Mouse (Mus musculus): ENCODE data around the gene Zfp318. TPM values are rescaled to one million over a fixed set of nuclear protein-coding genes. Genes with fewer than 3 reads are reported as not detected.

Gene Zfp318
- polyA plus RNA-seq, 1 experiment: 20.7 TPM

GRCm38 (mm10) chr17:46467830-46468229 lies 84.3 kb downstream of the Zfp318 start:
- Histone ChIP-seq H3K27me3 (ENCODE audit: control insufficient read depth, insufficient read depth, low read length) (no peaks in the 10 kb centered on the region), H3K27ac (ENCODE audit: control insufficient read depth, insufficient read depth, low read length) (no peak overlapping the region), H3K4me1 (replicated peaks; ENCODE audit: control insufficient read depth, insufficient read depth, low read length) (no peaks in the 10 kb centered on the region), H3K4me3 (ENCODE audit: control insufficient read depth, insufficient read depth, low read length) (no peak overlapping the region), H3K36me3 (ENCODE audit: control insufficient read depth, insufficient read depth, low read length) (no peaks in the 10 kb centered on the region)
- TF ChIP-seq POLR2A (IDR thresholded peaks at IDR 0.05; ENCODE audit: control insufficient read depth, extremely low read depth, insufficient read depth, low read length, poor library complexity): no peak
- no peak for TF ChIP-seq CTCF (IDR thresholded peaks at IDR 0.05; ENCODE audit: borderline replicate concordance, control insufficient read depth, extremely low read depth, insufficient read depth, low read length, poor library complexity)
- no peak for DNase-seq
- WGBS: 91% methylated on average over 9 of the region's 9 CpGs

Other genes with a start within 250 kb of the Zfp318 start
- gene Rsph9, start 239.5 kb upstream of the Zfp318 start, polyA plus RNA-seq (2012; rRNA removed): 1.2 and 2.6 TPM in 2 replicates
- gene Mad2l1bp, start 230.2 kb upstream of the Zfp318 start, polyA plus RNA-seq (2012; rRNA removed): 40.9 and 43.2 TPM in 2 replicates
- gene Gtpbp2, start 222.7 kb upstream of the Zfp318 start, polyA plus RNA-seq (2012; rRNA removed): 280 and 339 TPM in 2 replicates
- gene Polh, start 181.1 kb upstream of the Zfp318 start, polyA plus RNA-seq (2012; rRNA removed): 18.4 and 20.4 TPM in 2 replicates
- gene Xpo5, start 180.9 kb upstream of the Zfp318 start, polyA plus RNA-seq (2012; rRNA removed): 40.0 and 40.4 TPM in 2 replicates
- gene Polr1c, start 135.7 kb upstream of the Zfp318 start, polyA plus RNA-seq (2012; rRNA removed): 52.6 and 60.6 TPM in 2 replicates
- gene Yipf3, start 135.7 kb upstream of the Zfp318 start, polyA plus RNA-seq (2012; rRNA removed): 250 and 292 TPM in 2 replicates
- 4.2 and 5.3 TPM in 2 replicates for gene Lrrc73, start 130.2 kb upstream of the Zfp318 start, polyA plus RNA-seq (2012; rRNA removed)
- 98.7 and 106 TPM in 2 replicates for gene Tjap1, start 100.7 kb upstream of the Zfp318 start, polyA plus RNA-seq (2012; rRNA removed)
- 8.5 and 11.3 TPM in 2 replicates for gene Dlk2, start 86.3 kb upstream of the Zfp318 start, polyA plus RNA-seq (2012; rRNA removed)
- gene Abcc10, start 55.4 kb upstream of the Zfp318 start, polyA plus RNA-seq (2012; rRNA removed): 31.8 and 33.4 TPM in 2 replicates
- gene Crip3, start 45.2 kb downstream of the Zfp318 start, polyA plus RNA-seq (2012; rRNA removed): 348 and 429 TPM in 2 replicates
- 1.2 and 3.3 TPM in 2 replicates for gene Slc22a7, start 54.7 kb downstream of the Zfp318 start, polyA plus RNA-seq (2012; rRNA removed)
- 1.0 and 1.1 TPM in 2 replicates for gene Ttbk1, start 103.9 kb downstream of the Zfp318 start, polyA plus RNA-seq (2012; rRNA removed)
- gene Dnph1, start 113.0 kb downstream of the Zfp318 start, polyA plus RNA-seq (2012; rRNA removed): 14.0 and 17.7 TPM in 2 replicates
- 21.8 and 22.0 TPM in 2 replicates for gene Cul9, start 162.7 kb downstream of the Zfp318 start, polyA plus RNA-seq (2012; rRNA removed)
- gene Srf, start 172.4 kb downstream of the Zfp318 start, polyA plus RNA-seq (2012; rRNA removed): 297 and 310 TPM in 2 replicates
- 11.9 and 15.8 TPM in 2 replicates for gene Ptk7, start 245.8 kb downstream of the Zfp318 start, polyA plus RNA-seq (2012; rRNA removed)

All from thymus, adult 2 months (tissue).